Mouse (Mus musculus): ENCODE data around the gene Kmt5a.

DNA sequence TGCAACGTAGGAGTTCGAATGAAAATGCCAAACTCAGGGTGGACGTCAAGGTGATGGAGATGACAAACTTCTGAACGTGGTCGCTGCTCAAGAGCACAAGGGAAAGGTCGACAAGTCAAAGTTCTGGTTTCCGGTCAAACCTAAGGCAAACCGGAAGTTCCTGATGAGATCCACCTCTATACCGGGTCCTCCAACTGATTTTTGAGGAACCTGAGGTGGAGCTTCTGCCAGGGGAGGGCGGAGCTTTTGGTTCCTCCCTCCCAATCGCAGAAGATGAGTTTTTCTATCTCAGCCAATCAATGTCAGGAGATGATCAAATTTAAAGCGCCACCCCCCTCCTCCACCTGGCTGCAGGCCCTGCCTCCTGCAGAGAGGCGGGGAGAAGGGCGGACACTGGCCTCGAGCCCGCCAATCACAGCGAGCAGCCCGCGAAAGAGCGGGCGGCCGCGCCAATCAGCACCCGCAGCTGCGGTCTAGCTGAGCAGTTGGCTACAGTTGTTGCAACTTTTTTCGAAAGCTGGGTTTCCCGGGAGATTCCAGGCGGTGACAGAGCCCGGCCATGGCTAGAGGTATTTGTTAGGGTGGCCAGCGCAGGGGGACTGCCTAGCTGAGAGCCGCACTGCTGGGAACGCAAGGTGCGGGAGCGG lies at the start of gene Kmt5a:
- TF ChIP-seq CTCF (conservative IDR thresholded peaks at IDR 0.05; ENCODE audit: insufficient read depth, insufficient read length, low read depth, low read length), result no peak
- no peak for TF ChIP-seq POLR2A (IDR thresholded peaks at IDR 0.05; ENCODE audit: low read depth, low read length)

Measured in kidney, adult 2 months (tissue).